Mouse (Mus musculus) left cerebral cortex, postnatal 14 days (tissue): ENCODE measurements around the gene Klhdc8a. TPM values are rescaled to one million over a fixed set of nuclear protein-coding genes. Genes with fewer than 3 reads are reported as not detected.

Experiments used
- DNase-seq, 2 experiments: peaks; one replicate each; pipeline ENCODE4 v3.0.0; 2021 to 2022; ENCODE audit warnings: low spot score in 2 of 2, mixed read lengths in 1 of 2
- intact Hi-C: fragments of 180-260 bp; cut with DNase I; formaldehyde crosslinking; loops from one replicate; pipeline ENCODE4 v1.15.1; 2025
- total RNA-seq, 2 experiments: library from RNA; stranded (reverse); gene quantifications; 2 replicates each; pipeline ENCODE4 v1.2.3; 2021

The Klhdc8a gene
- total RNA-seq, 2 experiments from 2014 or later = 13.1 to 16.8 TPM

GRCm38 (mm10) chr1:132312043-132312442 lies 13.6 kb downstream of the Klhdc8a start:
- intact Hi-C loops = loop anchor here (1.0 kb wide), 1 partner anchor 44 kb away; no protein-coding TSS in a partner anchor
- no peak for DNase-seq

- peak; percentile 72 to 74 for DNase-seq
These were observed 14.3 kb downstream of the Klhdc8a start for GRCm38 (mm10) chr1:132312703-132313102.

GRCm38 (mm10) chr1:132315889-132316624 lies 17.6 kb downstream of the Klhdc8a start, which contains the start of gene Nuak2:
Gene Nuak2, plus strand, starts transcription at chr1:132316126.
- peak; percentile 75 to 77 for DNase-seq
- intact Hi-C loops = no loop called here

More at GRCm38 (mm10) chr1:132312703-132313102, 14.3 kb downstream of the Klhdc8a start:
- intact Hi-C loops = loop anchor here (1.0 kb wide), 1 partner anchor 44 kb away; no protein-coding TSS in a partner anchor

- intact Hi-C loops = no loop called here
- DNase-seq = no peak
These were observed 18.2 kb downstream of the Klhdc8a start for GRCm38 (mm10) chr1:132316625-132316994.

GRCm38 (mm10) chr1:132317413-132317812 lies 19.0 kb downstream of the Klhdc8a start:
- intact Hi-C loops = no loop called here
- no peak for DNase-seq

- intact Hi-C loops = no loop called here
These were observed 19.8 kb downstream of the Klhdc8a start for GRCm38 (mm10) chr1:132317894-132318863.

GRCm38 (mm10) chr1:132319242-132319641 lies 20.8 kb downstream of the Klhdc8a start:
- DNase-seq = peak in 1 of 2 experiments; percentile 38
- intact Hi-C loops = no loop called here

More at GRCm38 (mm10) chr1:132317894-132318863, 19.8 kb downstream of the Klhdc8a start:
- DNase-seq = no peak

- intact Hi-C loops = no loop called here
- no peak for DNase-seq
These were observed 23.6 kb downstream of the Klhdc8a start for GRCm38 (mm10) chr1:132321821-132322580.

- DNase-seq = no peak
These were observed 24.5 kb downstream of the Klhdc8a start for GRCm38 (mm10) chr1:132322711-132323542.

GRCm38 (mm10) chr1:132326777-132327176 lies 28.4 kb downstream of the Klhdc8a start:
- no peak for DNase-seq
- intact Hi-C loops = no loop called here

More at GRCm38 (mm10) chr1:132322711-132323542, 24.5 kb downstream of the Klhdc8a start:
- intact Hi-C loops = no loop called here

GRCm38 (mm10) chr1:132327477-132327876 lies 29.1 kb downstream of the Klhdc8a start:
- DNase-seq = no peak
- intact Hi-C loops = no loop called here

- no peak for DNase-seq
- intact Hi-C loops = no loop called here
These were observed 30.1 kb downstream of the Klhdc8a start for GRCm38 (mm10) chr1:132328565-132328964.

GRCm38 (mm10) chr1:132329656-132330055 lies 31.2 kb downstream of the Klhdc8a start:
- intact Hi-C loops = no loop called here

GRCm38 (mm10) chr1:132330397-132330796 lies 32.0 kb downstream of the Klhdc8a start:
- intact Hi-C loops = no loop called here
- no peak for DNase-seq

More at GRCm38 (mm10) chr1:132329656-132330055, 31.2 kb downstream of the Klhdc8a start:
- DNase-seq = no peak

GRCm38 (mm10) chr1:132331283-132331682 lies 32.9 kb downstream of the Klhdc8a start:
- intact Hi-C loops = no loop called here
- no peak for DNase-seq

- intact Hi-C loops = no loop called here
- no peak for DNase-seq
These were observed 34.8 kb downstream of the Klhdc8a start for GRCm38 (mm10) chr1:132333201-132333600.

GRCm38 (mm10) chr1:132333675-132334141 lies 35.3 kb downstream of the Klhdc8a start:
- no peak for DNase-seq
- intact Hi-C loops = no loop called here

GRCm38 (mm10) chr1:132334178-132334801 lies 35.9 kb downstream of the Klhdc8a start:
- DNase-seq = no peak
- intact Hi-C loops = no loop called here
